Mouse (Mus musculus): Measurements from ENCODE around the gene Mrvi1.

DNA sequence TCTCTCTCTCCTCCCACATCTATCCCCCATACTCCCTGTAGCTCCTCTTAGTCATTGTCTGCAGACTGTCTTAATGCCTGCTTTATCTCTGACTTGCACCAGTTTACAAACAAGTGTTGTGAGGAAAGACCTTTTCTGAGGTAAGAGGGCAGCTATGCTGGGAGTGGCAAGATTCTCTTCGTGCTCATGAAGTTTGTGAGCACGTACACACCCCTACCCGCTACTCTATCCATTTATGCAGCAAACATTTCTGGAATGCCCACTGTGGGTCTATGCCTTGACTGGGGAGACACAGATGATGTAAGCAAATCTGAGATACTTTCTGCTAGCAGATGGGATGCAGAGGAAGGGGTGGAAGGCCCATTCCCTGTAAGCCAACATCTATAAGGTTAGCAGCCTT, 48.9 kb downstream of the Mrvi1 start:
- TF ChIP-seq CTCF (conservative IDR thresholded peaks at IDR 0.05; ENCODE audit: low read length) (no peak), NANOG (IDR thresholded peaks at IDR 0.05; ENCODE audit: borderline replicate concordance, low read length) (no peak)

Measured in E14TG2a.4 (cell line).